Mouse (Mus musculus): Measurements from ENCODE around the gene Klhl22. TPM values are rescaled to one million over a fixed set of nuclear protein-coding genes. Genes with fewer than 3 reads are reported as not detected.

Gene Klhl22
- polyA plus RNA-seq, 1 experiment from 2014 or later: 72.1 TPM

DNA sequence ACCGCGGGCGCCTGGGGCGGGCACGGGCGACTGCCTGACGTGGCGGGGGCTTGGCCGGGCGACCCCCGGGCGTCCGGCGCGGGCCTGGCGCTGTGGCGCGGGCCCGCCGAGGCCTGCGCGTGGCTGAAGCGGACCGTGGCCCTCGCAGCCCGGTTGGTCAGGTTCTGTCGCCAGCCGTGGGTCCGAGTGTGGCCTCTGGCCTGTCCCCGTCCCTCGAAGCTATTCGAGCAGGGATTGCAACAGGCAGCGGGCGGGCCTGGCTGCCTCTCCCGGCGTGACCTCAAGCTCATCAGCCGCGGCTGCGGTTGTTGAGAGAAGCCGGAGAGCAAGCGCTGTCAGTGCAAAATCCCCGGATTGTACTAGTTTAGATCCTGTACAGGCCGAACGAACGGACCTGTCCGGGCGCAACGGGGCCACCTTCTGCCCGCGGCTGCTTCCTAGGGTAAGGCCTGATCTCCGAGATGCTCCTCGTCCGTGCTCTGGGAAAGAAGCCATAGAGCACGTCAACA is 449 bp downstream of the Klhl22 start:
- H3K27me3 ChIP-seq: no peaks in the 10 kb centered on the region
- peak overlapping the region; percentile 74 for H3K4me2 ChIP-seq (replicated peaks)
- peaks cover 34% of the 10 kb centered on the region for H3K4me1 ChIP-seq
- WGBS: under 1% methylated on average over 52 of the region's 54 CpGs
- ATAC-seq (replicated peaks): peak; percentile 39; the same call in 1 of the 2 replicates
- peak overlapping the region; percentile 80 for H3K9ac ChIP-seq (replicated peaks)
- peak overlapping the region; percentile 65 for H3K27ac ChIP-seq (replicated peaks)
- H3K4me3 ChIP-seq: peak overlapping the region; percentile 60
- peaks cover 4% of the 10 kb centered on the region; the same call in 1 of the 2 replicates for H3K36me3 ChIP-seq
- no peaks in the 10 kb centered on the region for H3K9me3 ChIP-seq

DNA sequence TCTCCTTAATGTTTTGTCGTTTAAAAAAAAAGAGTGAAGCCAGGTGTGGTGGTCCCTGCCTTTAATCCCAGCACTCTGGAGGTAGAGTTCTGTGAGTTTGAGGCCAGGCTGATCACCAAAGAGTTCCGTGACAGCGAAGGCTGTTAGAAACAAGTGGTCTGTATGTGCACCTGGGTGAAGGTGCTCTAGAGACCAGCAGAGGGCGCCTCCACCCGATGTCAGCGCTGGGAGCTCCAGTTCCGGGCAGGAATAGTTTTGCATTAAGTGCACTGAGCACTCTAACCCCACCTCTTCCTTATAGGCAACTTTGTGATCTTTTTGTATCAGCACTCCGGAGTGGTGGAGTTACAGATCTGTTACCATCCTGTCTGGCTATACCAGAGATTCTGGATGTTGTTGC is 1.2 kb downstream of the Klhl22 start:
- ATAC-seq (replicated peaks): no peak; the same call in 1 of the 2 replicates
- 42% methylated on average over 8 of the region's 8 CpGs for WGBS

DNA sequence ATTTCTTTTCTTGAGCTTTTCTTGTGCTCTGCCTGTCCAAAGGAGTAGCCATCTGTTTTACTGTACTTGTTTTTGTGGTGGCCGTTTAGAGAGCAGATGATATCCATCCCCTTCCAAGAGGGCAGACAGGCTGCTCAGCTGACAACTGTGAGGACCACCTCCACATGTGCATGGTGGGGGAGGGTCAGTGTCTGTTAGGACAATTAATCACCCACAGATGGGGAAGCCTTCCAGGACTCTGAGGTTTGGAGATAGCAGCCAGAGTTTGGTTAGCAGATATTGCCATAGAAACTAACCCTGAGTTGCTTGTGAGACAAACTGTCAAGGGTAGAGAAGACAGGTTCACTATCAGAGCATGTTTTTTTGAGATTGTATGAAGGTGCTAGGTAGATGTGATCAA is 1.7 kb downstream of the Klhl22 start:
- ATAC-seq (replicated peaks): no peak
- H3K9ac ChIP-seq (replicated peaks): no peak overlapping the region
- H3K4me2 ChIP-seq (replicated peaks): no peak overlapping the region
- H3K27ac ChIP-seq (replicated peaks): no peak overlapping the region
- peak overlapping the region; percentile 60; the same call in 1 of the 2 replicates for H3K4me3 ChIP-seq
- peaks cover 5% of the 10 kb centered on the region; the same call in 1 of the 2 replicates for H3K36me3 ChIP-seq
- WGBS: 52% methylated on average over 1 of the region's 1 CpGs
- H3K9me3 ChIP-seq: no peaks in the 10 kb centered on the region
- H3K27me3 ChIP-seq: no peaks in the 10 kb centered on the region
- H3K4me1 ChIP-seq: peaks cover 34% of the 10 kb centered on the region

More for the DNA sequence above, 1.2 kb downstream of the Klhl22 start:
- no peaks in the 10 kb centered on the region for H3K27me3 ChIP-seq
- peak overlapping the region; percentile 60 for H3K4me3 ChIP-seq
- H3K36me3 ChIP-seq: peaks cover 4% of the 10 kb centered on the region; the same call in 1 of the 2 replicates
- H3K9me3 ChIP-seq: no peaks in the 10 kb centered on the region
- H3K4me2 ChIP-seq (replicated peaks): peak overlapping the region; percentile 74
- H3K9ac ChIP-seq (replicated peaks): no peak overlapping the region
- peaks cover 34% of the 10 kb centered on the region for H3K4me1 ChIP-seq
- H3K27ac ChIP-seq (replicated peaks): 0 out of 2 replicates have a peak overlapping the region, but pooled peaks have one; percentile 65

DNA sequence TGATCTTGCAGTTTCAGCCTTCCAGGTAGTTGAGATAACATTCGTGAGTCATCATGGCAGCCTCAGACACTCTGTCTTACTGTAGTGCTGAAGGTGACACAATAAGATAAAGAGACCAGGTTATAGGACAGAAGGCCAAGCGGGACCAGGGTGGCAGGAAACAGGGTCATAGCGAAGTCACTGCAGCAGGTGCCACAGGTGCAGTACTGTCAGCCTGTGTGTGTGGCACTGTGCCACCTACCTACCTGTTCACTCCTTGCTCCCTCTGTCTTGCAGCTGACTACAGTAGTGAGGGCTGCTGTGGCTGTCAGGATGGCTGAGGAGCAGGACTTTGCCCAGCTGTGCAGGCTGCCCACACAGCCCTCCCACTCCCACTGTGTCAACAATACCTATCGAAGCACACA is 4.7 kb downstream of the Klhl22 start:
- ATAC-seq (replicated peaks): no peak
- 91% methylated on average over 4 of the region's 4 CpGs for WGBS
- no peaks in the 10 kb centered on the region for H3K9me3 ChIP-seq
- H3K36me3 ChIP-seq: peaks cover 22% of the 10 kb centered on the region; the same call in 1 of the 2 replicates
- no peaks in the 10 kb centered on the region for H3K27me3 ChIP-seq
- H3K27ac ChIP-seq (replicated peaks): no peak overlapping the region
- H3K4me1 ChIP-seq: peaks cover 29% of the 10 kb centered on the region
- H3K4me2 ChIP-seq (replicated peaks): no peak overlapping the region
- no peak overlapping the region for H3K4me3 ChIP-seq
- H3K9ac ChIP-seq (replicated peaks): no peak overlapping the region

DNA sequence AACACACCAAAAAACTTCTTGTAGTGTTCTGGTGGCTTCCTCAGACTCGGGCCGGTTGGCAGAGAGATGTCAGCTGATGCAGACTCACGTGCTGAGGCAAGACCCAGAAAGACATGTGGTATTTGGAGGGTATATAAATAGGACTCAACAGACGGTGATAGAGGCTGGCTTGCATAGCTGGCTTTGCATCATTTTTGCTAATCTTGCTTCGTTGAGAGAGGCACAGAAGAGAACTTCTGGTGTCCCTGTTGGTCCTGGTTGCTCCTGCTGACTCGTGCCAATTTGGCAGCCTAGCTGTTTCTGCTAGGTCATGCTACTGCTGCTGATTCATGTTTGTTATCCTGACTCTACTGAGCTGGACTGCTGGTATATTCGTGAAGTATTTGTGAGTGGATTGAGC is 9.4 kb downstream of the Klhl22 start:
- H3K27ac ChIP-seq (replicated peaks): no peak overlapping the region
- H3K27me3 ChIP-seq: no peaks in the 10 kb centered on the region
- H3K9ac ChIP-seq (replicated peaks): no peak overlapping the region
- H3K4me1 ChIP-seq: no peaks in the 10 kb centered on the region
- no peak overlapping the region for H3K4me3 ChIP-seq
- no peaks in the 10 kb centered on the region for H3K9me3 ChIP-seq
- WGBS: 81% methylated on average over 7 of the region's 7 CpGs
- no peak overlapping the region for H3K4me2 ChIP-seq (replicated peaks)
- H3K36me3 ChIP-seq: peaks cover 53% of the 10 kb centered on the region
- no peak for ATAC-seq (replicated peaks)

DNA sequence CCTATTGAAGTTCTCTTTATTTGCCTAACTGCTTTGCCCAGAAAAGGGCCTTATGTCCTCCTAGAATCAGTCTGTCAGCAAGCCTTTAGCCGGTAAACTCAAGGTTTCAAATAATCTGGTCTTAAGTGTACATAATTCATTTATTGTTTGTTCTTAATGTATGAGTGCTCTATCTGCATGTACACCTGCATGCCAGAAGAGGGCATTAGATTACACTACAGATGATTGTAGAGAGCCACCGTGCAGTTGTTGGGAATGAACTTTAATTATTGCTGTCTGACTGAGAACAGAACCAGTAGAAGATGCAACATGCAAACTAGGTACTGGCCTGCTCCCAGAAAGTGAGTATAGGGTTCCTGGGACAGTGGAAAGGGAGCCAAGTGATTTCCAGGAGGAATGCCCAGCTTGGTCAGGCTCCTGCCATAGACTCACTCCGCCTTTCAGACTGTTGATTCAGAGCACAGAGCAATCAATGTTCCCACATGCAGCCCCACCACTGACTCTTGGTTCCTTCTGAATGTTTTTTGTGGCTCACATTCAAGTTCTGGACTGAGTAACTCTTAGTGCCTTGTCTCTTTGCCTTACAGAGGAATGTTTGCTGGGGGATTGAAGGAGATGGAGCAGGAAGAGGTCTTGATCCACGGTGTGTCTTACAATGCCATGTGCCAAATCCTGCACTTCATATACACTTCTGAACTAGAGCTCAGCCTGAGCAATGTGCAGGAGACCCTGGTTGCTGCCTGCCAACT is 11.9 kb downstream of the Klhl22 start:
- no peak overlapping the region for H3K4me2 ChIP-seq (replicated peaks)
- no peak overlapping the region for H3K27ac ChIP-seq (replicated peaks)
- no peak for ATAC-seq (replicated peaks)
- WGBS: 81% methylated on average over 4 of the region's 4 CpGs
- no peaks in the 10 kb centered on the region for H3K4me1 ChIP-seq
- H3K4me3 ChIP-seq: no peak overlapping the region
- H3K27me3 ChIP-seq: no peaks in the 10 kb centered on the region
- H3K9me3 ChIP-seq: no peaks in the 10 kb centered on the region
- peaks cover 48% of the 10 kb centered on the region for H3K36me3 ChIP-seq
- no peak overlapping the region for H3K9ac ChIP-seq (replicated peaks)

DNA sequence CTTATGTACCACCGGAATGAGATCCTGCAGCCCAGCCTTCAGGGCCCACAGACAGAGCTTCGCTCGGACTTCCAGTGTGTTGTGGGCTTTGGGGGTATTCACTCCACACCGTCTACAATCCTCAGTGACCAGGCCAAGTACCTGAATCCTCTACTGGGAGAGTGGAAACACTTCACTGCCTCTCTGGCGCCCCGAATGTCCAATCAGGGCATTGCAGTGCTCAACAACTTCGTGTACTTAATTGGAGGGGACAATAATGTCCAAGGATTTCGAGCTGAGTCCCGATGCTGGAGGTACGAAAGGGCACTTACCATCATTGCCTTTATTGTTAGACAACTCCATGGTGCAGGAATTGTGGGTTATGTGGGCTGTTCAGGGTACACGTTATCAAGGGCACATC is 17.4 kb downstream of the Klhl22 start:
- Histone ChIP-seq H3K4me2 (replicated peaks) (no peak overlapping the region), H3K4me3 (no peak overlapping the region), H3K4me1 (no peaks in the 10 kb centered on the region), H3K9ac (replicated peaks) (no peak overlapping the region), H3K27ac (replicated peaks) (no peak overlapping the region), H3K9me3 (no peaks in the 10 kb centered on the region), H3K27me3 (no peaks in the 10 kb centered on the region), H3K36me3 (peaks cover 50% of the 10 kb centered on the region)
- no peak for ATAC-seq (replicated peaks)
- 64% methylated on average over 11 of the region's 11 CpGs for WGBS

DNA sequence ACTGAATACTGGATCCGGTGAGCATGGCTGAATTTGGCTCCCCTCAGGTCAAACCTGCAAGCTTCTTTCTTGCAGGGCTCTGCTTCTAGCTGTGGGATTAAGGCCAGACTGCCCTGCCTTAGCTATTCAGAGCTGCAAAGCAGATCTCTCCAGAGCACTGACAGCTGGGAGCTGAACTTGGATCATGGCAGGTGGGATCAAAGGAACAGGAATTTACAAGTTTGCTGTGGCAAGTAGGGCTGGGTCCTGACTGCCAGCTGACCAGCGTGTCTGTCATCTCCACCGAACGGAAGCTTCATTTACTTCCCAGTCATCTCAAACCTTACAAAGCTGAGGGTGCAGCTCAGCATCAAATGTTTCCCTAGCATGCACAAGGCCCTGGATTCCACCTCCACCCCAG is 18.8 kb downstream of the Klhl22 start:
- WGBS: 89% methylated on average over 4 of the region's 4 CpGs
- peaks cover 45% of the 10 kb centered on the region for H3K36me3 ChIP-seq
- H3K27me3 ChIP-seq: no peaks in the 10 kb centered on the region

DNA sequence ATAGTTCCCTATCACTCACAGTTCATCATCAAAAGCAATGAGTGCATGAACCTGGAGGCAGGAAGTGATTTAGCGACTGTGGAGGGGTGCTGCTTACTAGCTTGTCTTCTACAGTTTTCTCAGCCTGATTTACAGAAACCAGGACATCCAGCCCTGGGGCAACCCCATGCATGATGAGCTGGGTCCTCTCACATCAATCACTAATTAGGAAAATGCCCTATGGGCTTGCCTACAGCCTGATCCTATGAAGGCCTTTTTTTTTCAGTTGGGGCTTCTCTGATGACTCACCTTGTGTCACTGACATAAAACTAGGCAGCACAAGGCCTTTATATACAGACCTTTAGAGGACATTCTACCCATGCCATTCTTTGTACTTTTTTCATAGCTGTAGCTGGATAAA is 20.3 kb downstream of the Klhl22 start:
- ATAC-seq (replicated peaks): no peak
- Histone ChIP-seq H3K4me3 (no peak overlapping the region), H3K9me3 (no peaks in the 10 kb centered on the region), H3K36me3 (peaks cover 49% of the 10 kb centered on the region), H3K4me1 (no peaks in the 10 kb centered on the region), H3K27me3 (no peaks in the 10 kb centered on the region), H3K4me2 (replicated peaks) (no peak overlapping the region), H3K9ac (replicated peaks) (no peak overlapping the region), H3K27ac (replicated peaks) (no peak overlapping the region)
- WGBS: 95% methylated on average over 1 of the region's 1 CpGs

More for the DNA sequence above, 18.8 kb downstream of the Klhl22 start:
- no peak overlapping the region for H3K4me2 ChIP-seq (replicated peaks)
- H3K4me1 ChIP-seq: no peaks in the 10 kb centered on the region
- no peak for ATAC-seq (replicated peaks)
- no peak overlapping the region for H3K4me3 ChIP-seq
- no peak overlapping the region for H3K9ac ChIP-seq (replicated peaks)
- no peaks in the 10 kb centered on the region for H3K9me3 ChIP-seq
- no peak overlapping the region for H3K27ac ChIP-seq (replicated peaks)

DNA sequence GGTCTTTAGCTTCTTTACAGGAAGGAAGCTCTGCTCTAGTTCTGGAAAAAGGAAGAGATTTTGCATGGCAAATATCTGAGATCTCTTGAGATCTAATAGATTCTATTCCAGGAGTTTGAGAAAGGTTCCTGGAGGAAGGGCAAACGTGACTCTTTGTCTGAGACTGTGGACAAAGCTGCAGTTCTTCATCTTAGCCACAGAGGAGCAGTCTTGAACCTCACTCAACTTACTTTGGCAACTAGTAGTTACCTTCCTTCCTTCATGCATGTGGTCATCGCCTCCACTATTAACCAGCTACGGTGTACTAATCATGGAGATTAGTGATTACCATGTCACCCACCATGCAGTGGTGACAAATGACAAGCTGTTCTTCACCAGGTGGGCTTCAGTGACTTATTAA is 25.9 kb downstream of the Klhl22 start:
- ATAC-seq (replicated peaks): no peak
- H3K4me2 ChIP-seq (replicated peaks): no peak overlapping the region
- WGBS: 57% methylated on average over 3 of the region's 3 CpGs
- no peak overlapping the region for H3K9ac ChIP-seq (replicated peaks)
- H3K36me3 ChIP-seq: peaks cover 67% of the 10 kb centered on the region
- H3K4me3 ChIP-seq: no peak overlapping the region
- H3K27ac ChIP-seq (replicated peaks): no peak overlapping the region
- H3K9me3 ChIP-seq: no peaks in the 10 kb centered on the region
- H3K27me3 ChIP-seq: no peaks in the 10 kb centered on the region
- no peaks in the 10 kb centered on the region for H3K4me1 ChIP-seq

DNA sequence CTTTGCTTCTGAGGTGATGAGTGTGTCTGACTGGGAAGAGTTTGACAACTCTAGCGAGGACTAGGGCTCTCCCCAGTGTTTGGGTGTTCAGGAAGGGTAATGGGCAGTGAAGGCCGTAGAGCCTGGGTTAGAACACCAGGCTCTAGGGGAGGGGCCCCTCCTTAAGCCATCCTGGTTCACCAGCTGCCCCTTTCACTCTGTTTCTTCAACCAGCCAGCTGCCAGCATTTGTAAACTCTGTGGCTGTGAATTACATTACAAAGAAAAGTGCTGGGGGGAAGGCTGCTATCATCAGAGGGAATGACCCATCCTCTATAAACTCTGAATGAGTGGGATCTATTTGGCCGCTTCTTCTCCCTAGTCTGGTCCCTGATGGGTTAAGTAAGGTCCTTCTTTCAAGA is 33.3 kb downstream of the Klhl22 start:
- 78% methylated on average over 3 of the region's 3 CpGs for WGBS
- H3K4me3 ChIP-seq: no peak overlapping the region
- H3K27me3 ChIP-seq: peaks cover 24% of the 10 kb centered on the region
- no peaks in the 10 kb centered on the region for H3K9me3 ChIP-seq
- no peak overlapping the region for H3K4me2 ChIP-seq (replicated peaks)
- H3K36me3 ChIP-seq: peaks cover 43% of the 10 kb centered on the region
- H3K4me1 ChIP-seq: peaks cover 11% of the 10 kb centered on the region
- no peak for ATAC-seq (replicated peaks)
- H3K9ac ChIP-seq (replicated peaks): no peak overlapping the region
- no peak overlapping the region for H3K27ac ChIP-seq (replicated peaks)

DNA sequence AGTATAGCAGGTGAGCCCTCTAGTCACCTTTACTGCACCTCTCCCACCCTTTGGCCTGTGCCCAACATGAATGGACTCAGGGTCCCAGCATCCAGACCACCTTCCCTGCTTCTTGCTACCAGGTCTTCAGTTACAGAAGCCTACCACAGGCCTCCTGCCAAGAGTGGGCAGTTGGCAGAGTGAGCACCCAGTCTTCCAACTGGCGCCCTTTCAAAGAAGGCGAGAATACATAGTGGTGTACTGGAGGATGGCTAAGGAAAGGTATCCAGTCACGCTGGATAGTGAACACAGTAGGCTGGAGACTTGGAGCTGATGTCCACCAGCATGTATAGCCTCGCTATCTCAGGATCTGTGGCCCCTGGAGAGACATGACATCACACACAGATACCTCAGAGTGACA is 34.6 kb downstream of the Klhl22 start:
- Histone ChIP-seq H3K4me1 (peaks cover 21% of the 10 kb centered on the region), H3K4me3 (no peak overlapping the region), H3K9me3 (no peaks in the 10 kb centered on the region), H3K36me3 (peaks cover 32% of the 10 kb centered on the region), H3K4me2 (replicated peaks) (no peak overlapping the region), H3K9ac (replicated peaks) (no peak overlapping the region), H3K27me3 (peaks cover 37% of the 10 kb centered on the region), H3K27ac (replicated peaks) (no peak overlapping the region)
- WGBS: 76% methylated on average over 4 of the region's 4 CpGs
- no peak for ATAC-seq (replicated peaks)
